Mouse (Mus musculus): ENCODE data around the gene Gm45713. TPM values are rescaled to one million over a fixed set of nuclear protein-coding genes. Genes with fewer than 3 reads are reported as not detected.

Gm45713 gene
- polyA plus RNA-seq, 1 experiment from 2014 or later = 0.27 TPM

MicroRNA genes within 50 kb of the gene (microRNA counts, 519-probe panel; counts per million panel counts)
- microRNA mmu-miR-150 = 2,401 counts per million, percentile 72 among the panel's probes with 10 or more counts

Small RNA genes within 50 kb of the gene (microRNA-seq; reads per million reads assigned to microRNA genes)
- gene Mir150 = 21.4 reads per million, percentile 31 among the genes with 10 or more reads in this experiment
- 55.9 reads per million, percentile 42 among the genes with 10 or more reads in this experiment for gene Mir5121
- not detected for gene Mir7055

Other genes with a start within 250 kb of the Gm45713 start
- gene Med25, start 243.5 kb downstream of the Gm45713 start, polyA plus RNA-seq (2016; fragmentation: Nextera tagmentation; extraction: Ambion mirVana) = 60.4 and 61.0 TPM in 2 replicates
- 9.0 and 11.4 TPM in 2 replicates for gene Fuz, start 240.2 kb downstream of the Gm45713 start, polyA plus RNA-seq (2016; fragmentation: Nextera tagmentation; extraction: Ambion mirVana)
- 85.1 and 86.5 TPM in 2 replicates for gene Ap2a1, start 206.7 kb downstream of the Gm45713 start, polyA plus RNA-seq (2016; fragmentation: Nextera tagmentation; extraction: Ambion mirVana)
- 0.33 TPM in 1 of 2 replicates, not detected in the other for gene Tsks, start 193.0 kb downstream of the Gm45713 start, polyA plus RNA-seq (2016; fragmentation: Nextera tagmentation; extraction: Ambion mirVana)
- gene Cpt1c, start 161.4 kb downstream of the Gm45713 start, polyA plus RNA-seq (2016; fragmentation: Nextera tagmentation; extraction: Ambion mirVana) = 4.0 and 4.3 TPM in 2 replicates
- gene Prmt1, start 149.7 kb downstream of the Gm45713 start, polyA plus RNA-seq (2016; fragmentation: Nextera tagmentation; extraction: Ambion mirVana) = 248 and 262 TPM in 2 replicates
- gene Irf3, start 138.6 kb downstream of the Gm45713 start, polyA plus RNA-seq (2016; fragmentation: Nextera tagmentation; extraction: Ambion mirVana) = 50.4 and 55.9 TPM in 2 replicates
- gene Bcl2l12, start 137.5 kb downstream of the Gm45713 start, polyA plus RNA-seq (2016; fragmentation: Nextera tagmentation; extraction: Ambion mirVana) = 23.6 and 25.4 TPM in 2 replicates
- gene Scaf1, start 119.9 kb downstream of the Gm45713 start, polyA plus RNA-seq (2016; fragmentation: Nextera tagmentation; extraction: Ambion mirVana) = 19.0 and 21.4 TPM in 2 replicates
- gene Rras, start 118.3 kb downstream of the Gm45713 start, polyA plus RNA-seq (2016; fragmentation: Nextera tagmentation; extraction: Ambion mirVana) = 13.9 and 15.5 TPM in 2 replicates
- 3.0 and 4.1 TPM in 2 replicates for gene Prr12, start 83.3 kb downstream of the Gm45713 start, polyA plus RNA-seq (2016; fragmentation: Nextera tagmentation; extraction: Ambion mirVana)
- gene Nosip, start 73.8 kb downstream of the Gm45713 start, polyA plus RNA-seq (2016; fragmentation: Nextera tagmentation; extraction: Ambion mirVana) = 31.6 and 38.7 TPM in 2 replicates
- gene Prrg2, start 73.6 kb downstream of the Gm45713 start, polyA plus RNA-seq (2016; fragmentation: Nextera tagmentation; extraction: Ambion mirVana) = 8.5 and 8.6 TPM in 2 replicates
- gene Rcn3, start 44.0 kb downstream of the Gm45713 start, polyA plus RNA-seq (2016; fragmentation: Nextera tagmentation; extraction: Ambion mirVana) = 69.1 and 70.9 TPM in 2 replicates
- gene Fcgrt, start 32.4 kb downstream of the Gm45713 start, polyA plus RNA-seq (2016; fragmentation: Nextera tagmentation; extraction: Ambion mirVana) = 26.6 and 26.9 TPM in 2 replicates
- gene Rps11, start 11.8 kb downstream of the Gm45713 start, polyA plus RNA-seq (2016; fragmentation: Nextera tagmentation; extraction: Ambion mirVana) = 1,421 and 1,491 TPM in 2 replicates
- 1,134 and 1,149 TPM in 2 replicates for gene Rpl13a, start 7.5 kb downstream of the Gm45713 start, polyA plus RNA-seq (2016; fragmentation: Nextera tagmentation; extraction: Ambion mirVana)
- 5.1 and 5.7 TPM in 2 replicates for gene Flt3l, start 201 bp upstream of the Gm45713 start, polyA plus RNA-seq (2016; fragmentation: Nextera tagmentation; extraction: Ambion mirVana)
- gene Pih1d1, start 18.1 kb upstream of the Gm45713 start, polyA plus RNA-seq (2016; fragmentation: Nextera tagmentation; extraction: Ambion mirVana) = 60.5 and 61.7 TPM in 2 replicates
- gene Aldh16a1, start 18.4 kb upstream of the Gm45713 start, polyA plus RNA-seq (2016; fragmentation: Nextera tagmentation; extraction: Ambion mirVana) = 35.9 and 41.2 TPM in 2 replicates
- not detected in 2 replicates for gene Slc17a7, start 27.7 kb upstream of the Gm45713 start, polyA plus RNA-seq (2016; fragmentation: Nextera tagmentation; extraction: Ambion mirVana)
- not detected in 2 replicates for gene Gfy, start 43.3 kb upstream of the Gm45713 start, polyA plus RNA-seq (2016; fragmentation: Nextera tagmentation; extraction: Ambion mirVana)
- not detected in 2 replicates for gene Pth2, start 44.8 kb upstream of the Gm45713 start, polyA plus RNA-seq (2016; fragmentation: Nextera tagmentation; extraction: Ambion mirVana)
- gene Ccdc155, start 68.7 kb upstream of the Gm45713 start, polyA plus RNA-seq (2016; fragmentation: Nextera tagmentation; extraction: Ambion mirVana) = 0.07 and 0.13 TPM in 2 replicates
- gene Dkkl1, start 75.9 kb upstream of the Gm45713 start, polyA plus RNA-seq (2016; fragmentation: Nextera tagmentation; extraction: Ambion mirVana) = 1.9 and 3.0 TPM in 2 replicates
- 23.6 and 28.2 TPM in 2 replicates for gene Tead2, start 79.5 kb upstream of the Gm45713 start, polyA plus RNA-seq (2016; fragmentation: Nextera tagmentation; extraction: Ambion mirVana)
- gene Cd37, start 102.9 kb upstream of the Gm45713 start, polyA plus RNA-seq (2016; fragmentation: Nextera tagmentation; extraction: Ambion mirVana) = 14.0 and 14.6 TPM in 2 replicates
- gene Slc6a16, start 104.9 kb upstream of the Gm45713 start, polyA plus RNA-seq (2016; fragmentation: Nextera tagmentation; extraction: Ambion mirVana) = not detected in 2 replicates
- not detected in 2 replicates for gene Slc6a21, start 141.3 kb upstream of the Gm45713 start, polyA plus RNA-seq (2016; fragmentation: Nextera tagmentation; extraction: Ambion mirVana)
- gene Trpm4, start 197.5 kb upstream of the Gm45713 start, polyA plus RNA-seq (2016; fragmentation: Nextera tagmentation; extraction: Ambion mirVana) = 1.2 and 2.2 TPM in 2 replicates
- 0.08 and 0.23 TPM in 2 replicates for gene Hrc, start 199.1 kb upstream of the Gm45713 start, polyA plus RNA-seq (2016; fragmentation: Nextera tagmentation; extraction: Ambion mirVana)
- 0.37 and 0.45 TPM in 2 replicates for gene Ppfia3, start 230.8 kb upstream of the Gm45713 start, polyA plus RNA-seq (2016; fragmentation: Nextera tagmentation; extraction: Ambion mirVana)
- 0.38 TPM in 1 of 2 replicates, not detected in the other for gene Lin7b, start 234.4 kb upstream of the Gm45713 start, polyA plus RNA-seq (2016; fragmentation: Nextera tagmentation; extraction: Ambion mirVana)